Mouse (Mus musculus): ENCODE measurements around the gene Camk2d. TPM values are rescaled to one million over a fixed set of nuclear protein-coding genes. Genes with fewer than 3 reads are reported as not detected.

Camk2d gene
- 11.8 and 14.5 TPM in 2 replicates for total RNA-seq (2014; fragmentation: Nextera tagmentation)
- total RNA-seq (2017), result 8.6 and 14.9 TPM in 2 replicates

DNA sequence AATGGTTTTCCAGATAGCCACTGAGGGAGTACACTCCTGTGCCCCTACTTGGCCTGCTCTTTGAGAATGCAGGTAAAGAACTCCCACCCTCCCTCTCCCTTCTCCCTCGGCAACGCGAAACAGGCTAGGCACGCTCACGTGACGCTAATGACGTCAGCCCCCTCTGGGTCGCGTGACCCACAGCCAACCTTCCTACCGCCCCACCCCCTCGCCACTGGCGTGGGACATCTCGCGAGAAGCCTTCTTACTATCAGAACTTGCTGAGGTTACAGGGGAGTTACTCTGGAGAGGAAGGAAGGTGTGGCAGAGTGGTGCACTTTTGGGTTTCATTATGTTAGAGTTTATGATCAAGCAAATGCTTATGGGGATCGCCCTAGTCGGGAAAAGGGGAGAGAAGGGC is at the start of gene Camk2d:
Gene Camk2d (plus strand): TSS at position 217 of the 400 bp plus-strand sequence.
- peak; percentile 81 for ATAC-seq (replicated peaks; ENCODE audit: poor library complexity, severe bottlenecking)

DNA sequence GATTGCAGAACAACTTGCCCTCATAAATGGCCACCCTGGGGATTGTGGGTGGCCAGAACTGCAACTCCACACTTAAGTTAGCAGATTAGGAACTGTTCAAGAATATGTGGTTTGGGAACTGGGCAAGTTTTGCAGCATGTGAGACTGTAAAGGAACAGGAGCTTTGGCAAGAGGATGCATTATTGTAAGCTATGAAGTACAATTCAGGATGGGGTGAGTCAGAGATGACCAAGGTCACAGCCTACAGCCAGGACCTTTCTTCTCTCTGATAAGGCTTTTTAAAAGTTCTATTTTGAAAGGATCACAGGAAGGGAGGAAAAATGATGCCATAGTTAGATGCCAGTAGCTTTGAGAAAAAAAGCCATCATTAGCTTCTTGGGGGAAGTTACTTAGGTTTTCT is 48.2 kb upstream of the Camk2d start:
- ATAC-seq (replicated peaks; ENCODE audit: poor library complexity, severe bottlenecking), result no peak

DNA sequence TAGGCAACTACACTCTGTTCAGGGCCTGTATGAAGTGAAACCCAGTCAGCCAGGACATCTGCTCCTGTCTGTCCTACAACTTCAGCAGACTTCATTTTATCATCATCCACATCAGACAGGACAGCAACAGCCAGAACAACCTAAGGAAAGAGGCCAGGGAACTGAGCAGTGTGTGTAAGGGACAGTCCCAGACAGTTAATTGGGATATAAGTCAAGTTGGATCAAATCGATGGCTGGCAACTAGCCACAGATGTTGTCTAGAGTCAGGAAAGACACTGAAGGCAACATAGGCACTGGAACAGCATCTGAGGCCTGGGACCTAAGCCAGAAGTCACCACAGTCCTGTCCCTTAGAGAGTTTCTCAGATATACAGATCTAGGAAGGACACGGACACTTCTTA is 32.5 kb upstream of the Camk2d start:
- ATAC-seq (replicated peaks; ENCODE audit: poor library complexity, severe bottlenecking), result no peak

GRCm38 (mm10) chr3:126570628-126571027 is 25.5 kb upstream of the Camk2d start:
- no peak for ATAC-seq (replicated peaks; ENCODE audit: poor library complexity, severe bottlenecking)

DNA sequence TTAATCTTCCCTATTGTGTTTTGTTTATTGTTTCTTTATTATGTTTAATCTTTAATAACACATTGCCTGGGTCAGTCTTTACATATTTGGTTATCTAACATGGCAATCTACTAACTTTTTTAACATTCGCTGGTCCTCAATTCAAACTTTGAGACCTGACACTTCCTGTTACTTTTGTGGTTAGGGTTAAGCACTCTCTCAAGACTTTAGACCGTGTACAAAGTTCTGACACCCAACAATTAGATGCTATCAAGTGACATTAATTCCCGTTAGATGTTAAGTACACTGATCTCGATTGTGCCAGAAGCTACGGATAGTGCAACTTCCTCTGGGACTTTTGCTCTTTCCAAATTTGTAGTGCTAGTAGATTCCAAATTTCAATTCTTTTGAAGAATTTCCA is 23.2 kb upstream of the Camk2d start:
- no peak for ATAC-seq (replicated peaks; ENCODE audit: poor library complexity, severe bottlenecking)

- peak; percentile 94 for ATAC-seq (replicated peaks; ENCODE audit: poor library complexity, severe bottlenecking)
Measured at GRCm38 (mm10) chr3:126575927-126576326, 20.2 kb upstream of the Camk2d start.

- ATAC-seq (replicated peaks; ENCODE audit: poor library complexity, severe bottlenecking), result no peak
Measured at GRCm38 (mm10) chr3:126586134-126586533, 10.0 kb upstream of the Camk2d start.

DNA sequence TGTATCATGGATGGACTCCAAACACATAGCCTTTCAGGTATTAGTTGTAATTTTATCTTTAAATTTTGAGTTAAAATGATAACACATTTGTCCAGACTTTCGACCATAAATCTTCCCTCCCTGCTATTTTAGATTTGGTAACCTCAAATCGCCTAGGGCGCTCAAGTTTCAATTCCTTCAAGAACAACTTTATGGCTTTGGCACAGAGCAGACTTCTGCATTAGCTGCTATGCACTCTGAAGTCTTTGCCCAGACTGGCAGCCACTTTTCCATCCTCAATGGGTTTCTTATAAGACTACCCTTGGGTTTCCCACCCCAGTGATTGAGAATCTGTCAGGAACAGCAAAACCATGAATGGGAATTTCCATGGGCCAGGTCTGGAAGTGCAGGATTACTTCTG is 8.6 kb upstream of the Camk2d start:
- peak; percentile 73 for ATAC-seq (replicated peaks; ENCODE audit: poor library complexity, severe bottlenecking)

GRCm38 (mm10) chr3:126589556-126589955 is 6.5 kb upstream of the Camk2d start:
- ATAC-seq (replicated peaks; ENCODE audit: poor library complexity, severe bottlenecking), result no peak

DNA sequence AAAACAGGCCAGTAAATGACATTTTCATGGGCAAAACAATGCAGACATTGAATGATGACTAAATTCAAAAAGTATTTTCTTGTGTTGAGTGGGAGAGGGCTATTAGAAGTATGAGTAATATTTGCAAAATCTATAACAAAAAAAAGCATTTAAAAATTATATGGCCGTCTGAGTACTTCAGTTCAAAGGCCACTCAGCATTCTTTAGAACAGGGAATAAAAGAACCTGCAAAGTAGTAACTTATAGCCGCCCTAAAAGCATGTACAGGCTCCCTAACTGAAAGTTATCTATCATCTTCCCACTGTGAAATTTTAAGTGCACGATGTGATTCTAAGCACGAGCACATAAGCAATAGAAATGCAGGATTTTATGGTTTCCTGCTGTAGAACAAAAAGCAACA is 646 bp upstream of the Camk2d start:
- ATAC-seq (replicated peaks; ENCODE audit: poor library complexity, severe bottlenecking), result no peak

- peak; percentile 67 for ATAC-seq (replicated peaks; ENCODE audit: poor library complexity, severe bottlenecking)
Measured at GRCm38 (mm10) chr3:126596491-126597160, 524 bp downstream of the Camk2d start.

- peak; percentile 52 for ATAC-seq (replicated peaks; ENCODE audit: poor library complexity, severe bottlenecking)
Measured at GRCm38 (mm10) chr3:126597161-126597595, 1.1 kb downstream of the Camk2d start.

GRCm38 (mm10) chr3:126597596-126598328 is 1.7 kb downstream of the Camk2d start:
- peak; percentile 2; the same call in 1 of the 2 replicates for ATAC-seq (replicated peaks; ENCODE audit: poor library complexity, severe bottlenecking)

- peak; percentile 0; the same call in 1 of the 2 replicates for ATAC-seq (replicated peaks; ENCODE audit: poor library complexity, severe bottlenecking)
Measured at GRCm38 (mm10) chr3:126598329-126598676, 2.2 kb downstream of the Camk2d start.

DNA sequence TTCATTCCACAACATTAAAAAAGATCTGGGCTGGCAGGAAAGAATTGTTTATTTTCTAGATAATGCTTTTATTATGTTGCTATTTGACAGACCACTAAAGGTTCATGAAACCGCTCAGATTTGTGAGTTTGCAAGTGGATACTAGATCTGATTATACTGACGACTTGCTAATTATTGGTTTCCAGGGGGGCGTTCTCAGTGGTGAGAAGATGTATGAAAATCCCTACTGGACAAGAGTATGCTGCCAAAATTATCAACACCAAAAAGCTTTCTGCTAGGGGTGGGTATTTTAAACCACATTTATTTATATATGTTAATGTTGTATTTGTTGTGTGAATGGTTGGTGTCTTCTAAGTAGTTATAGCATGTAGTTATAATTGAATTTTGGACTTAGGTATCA is 2.8 kb downstream of the Camk2d start:
- ATAC-seq (replicated peaks; ENCODE audit: poor library complexity, severe bottlenecking), result no peak

GRCm38 (mm10) chr3:126599335-126599734 is 3.2 kb downstream of the Camk2d start:
- no peak for ATAC-seq (replicated peaks; ENCODE audit: poor library complexity, severe bottlenecking)

GRCm38 (mm10) chr3:126599936-126600335 is 3.8 kb downstream of the Camk2d start:
- no peak for ATAC-seq (replicated peaks; ENCODE audit: poor library complexity, severe bottlenecking)

GRCm38 (mm10) chr3:126602772-126603171 is 6.7 kb downstream of the Camk2d start:
- no peak for ATAC-seq (replicated peaks; ENCODE audit: poor library complexity, severe bottlenecking)

- no peak for ATAC-seq (replicated peaks; ENCODE audit: poor library complexity, severe bottlenecking)
Measured at GRCm38 (mm10) chr3:126604656-126605434, 8.7 kb downstream of the Camk2d start.

DNA sequence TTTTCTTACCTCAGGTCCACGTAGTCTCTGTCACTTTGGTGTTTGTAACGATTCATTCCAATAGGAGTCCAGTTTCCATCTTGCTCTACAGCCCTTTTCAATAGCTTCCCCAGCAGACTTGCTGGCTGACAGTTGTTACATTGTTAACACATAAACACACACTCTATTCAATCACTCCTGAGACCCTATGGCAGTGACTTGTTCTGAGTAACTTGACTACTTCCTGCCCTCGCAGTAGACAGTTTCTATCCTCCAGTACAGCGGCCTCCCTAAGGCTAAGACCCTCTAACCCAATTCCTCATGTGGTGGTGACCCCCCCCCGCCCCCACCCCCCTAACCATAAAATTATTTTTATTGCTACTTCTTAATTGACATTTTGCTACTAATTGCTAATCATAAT is 13.2 kb downstream of the Camk2d start:
- ATAC-seq (replicated peaks; ENCODE audit: poor library complexity, severe bottlenecking), result no peak
